Mouse (Mus musculus): ENCODE measurements around the gene Tmem212.
"Not testable (repeated sequence)": the region's sequence is repeated elsewhere in the genome, so short reads cannot be mapped to it uniquely, and the experiment has no call there.

The Tmem212 gene

DNA sequence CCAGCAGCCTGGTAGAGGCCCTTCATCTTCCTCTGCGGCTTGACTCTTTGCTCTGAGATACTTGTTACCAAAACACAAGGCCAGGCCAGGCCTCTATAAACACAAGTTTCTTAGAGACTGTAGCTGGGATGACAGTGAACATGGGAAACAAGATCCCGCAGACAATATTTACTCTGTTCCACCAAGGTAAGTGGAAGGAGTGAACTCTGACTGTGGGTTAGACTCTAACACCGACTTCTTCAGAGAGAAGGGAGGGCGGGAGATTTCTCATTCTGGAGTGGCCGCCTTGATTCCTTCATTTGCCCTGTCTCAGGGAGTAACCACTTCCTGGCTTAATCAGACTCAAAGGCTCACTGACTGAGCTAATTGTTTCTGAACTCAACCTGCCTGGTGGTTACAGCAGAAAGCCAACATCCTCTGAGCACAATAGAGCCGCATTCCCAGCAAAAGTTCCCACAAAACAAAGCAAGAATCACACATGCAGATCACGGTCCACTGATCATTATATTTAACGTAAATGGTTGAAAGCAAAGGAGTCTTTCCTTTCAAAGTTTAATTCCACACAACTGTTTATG, at the start of gene Tmem212:
Gene Tmem212 (minus strand): TSS at position 51 of the 575 bp plus-strand sequence.
- peak in 1 of 2 experiments; percentile 17 for DNase-seq

DNA sequence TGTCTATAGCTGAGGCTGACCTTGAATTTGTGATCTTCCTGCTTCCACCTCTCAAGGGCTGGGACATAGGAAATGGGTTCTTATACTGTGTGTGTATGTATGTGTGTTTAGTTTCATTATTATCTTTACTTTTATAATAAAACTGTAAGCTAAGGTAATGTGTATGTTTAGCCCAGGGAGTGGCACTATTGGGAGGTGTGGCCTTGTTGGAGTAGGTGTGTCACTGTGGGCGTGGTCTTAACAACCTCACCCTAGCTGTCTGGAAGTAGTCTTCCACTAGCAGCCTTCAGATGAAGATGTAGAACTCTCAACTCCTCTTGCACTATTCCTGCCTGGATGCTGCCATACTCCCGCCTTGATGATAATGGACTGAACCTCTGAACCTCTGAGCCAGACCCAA, 49.2 kb upstream of the Tmem212 start:
- not testable (repeated sequence) for DNase-seq

DNA sequence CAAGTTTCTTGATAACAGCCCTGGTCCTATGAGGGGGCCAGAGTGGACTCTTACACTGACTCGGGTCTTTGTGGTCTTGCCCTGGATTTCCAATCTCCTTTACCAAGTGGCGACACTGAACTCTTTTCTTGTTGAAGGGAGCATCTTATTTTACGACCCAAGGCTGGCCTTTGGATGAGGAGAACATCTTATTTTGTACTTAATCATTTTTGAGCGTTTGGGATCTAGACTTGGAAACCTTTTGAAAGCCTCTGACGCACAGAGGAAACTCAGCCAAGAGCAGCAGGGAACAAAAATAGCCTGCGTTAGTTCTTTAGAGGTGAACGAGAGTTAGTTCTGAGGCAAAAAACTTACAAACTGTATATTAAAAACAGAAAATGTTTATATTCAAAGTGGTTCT, 46.8 kb upstream of the Tmem212 start:
- DNase-seq, result peak in 1 of 2 experiments; percentile 22

DNA sequence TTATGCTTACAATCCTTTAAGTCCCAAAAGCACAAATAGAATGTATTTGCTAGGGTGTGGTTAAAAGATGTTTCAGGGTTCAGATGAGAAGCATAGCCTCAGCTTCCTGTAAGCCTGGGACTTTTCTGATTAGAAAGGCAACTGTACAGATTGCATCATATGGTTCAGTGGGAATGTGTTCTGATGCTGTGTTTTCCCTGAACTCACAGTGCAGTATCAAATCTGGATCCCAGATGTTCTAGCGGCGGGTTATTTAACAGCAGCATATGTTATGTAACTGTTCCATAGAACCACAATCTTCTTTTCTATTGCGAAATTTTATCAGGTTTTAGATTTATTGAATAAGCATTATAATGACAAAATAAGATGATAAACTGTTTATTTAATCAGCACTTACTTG, 45.5 kb upstream of the Tmem212 start:
- DNase-seq, result no peak

GRCm38 (mm10) chr3:27938381-27939323, 42.5 kb upstream of the Tmem212 start, which contains the start of gene Pld1:
Gene Pld1 (plus strand): TSS chr3:27938695.
- DNase-seq, result peak; percentile 83 to 89

- no peak for DNase-seq
Measured at GRCm38 (mm10) chr3:27937144-27938110, 41.3 kb upstream of the Tmem212 start.

DNA sequence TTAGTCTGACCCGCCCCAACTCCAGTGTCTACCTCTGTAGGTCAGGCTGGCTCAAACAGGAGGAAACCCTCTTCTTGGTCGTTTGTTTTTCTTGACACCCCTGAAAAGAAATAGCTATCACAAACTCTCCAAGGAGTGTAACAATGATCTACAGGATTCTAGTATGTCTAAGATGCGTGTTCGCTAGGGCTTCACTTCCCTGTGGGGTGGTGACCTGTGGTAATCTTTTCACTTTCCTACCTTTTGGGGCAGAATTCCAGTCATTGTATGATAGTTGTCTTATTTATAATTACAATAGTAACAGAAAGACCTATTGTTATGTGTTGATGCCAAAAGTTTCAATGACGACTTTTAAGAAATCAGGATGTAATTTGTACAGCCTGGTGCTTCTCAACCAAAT, 40.6 kb upstream of the Tmem212 start:
- DNase-seq, result no peak

- no peak for DNase-seq
Measured at GRCm38 (mm10) chr3:27935644-27936043, 39.5 kb upstream of the Tmem212 start.

- no peak for DNase-seq
Measured at GRCm38 (mm10) chr3:27932391-27932790, 36.2 kb upstream of the Tmem212 start.

DNA sequence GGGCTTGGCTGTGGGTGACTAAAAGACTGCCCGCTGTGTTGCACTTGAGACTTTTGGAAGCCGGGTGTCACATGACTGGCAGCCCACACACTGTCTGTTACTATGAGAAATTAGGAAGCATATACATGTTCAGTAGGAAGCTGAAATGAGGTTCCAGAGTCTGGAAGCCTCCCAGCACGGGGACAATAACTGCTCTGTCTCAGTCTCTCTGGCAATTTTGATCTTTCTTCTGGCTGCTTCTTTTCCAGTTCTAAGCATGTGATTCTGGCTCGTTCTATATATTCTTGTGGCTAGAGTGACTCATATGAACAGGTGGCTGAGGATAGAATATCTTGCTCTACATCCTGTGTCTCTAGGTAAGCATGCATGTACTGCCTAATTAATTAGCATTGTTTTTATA, 33.1 kb upstream of the Tmem212 start:
- DNase-seq, result no peak

DNA sequence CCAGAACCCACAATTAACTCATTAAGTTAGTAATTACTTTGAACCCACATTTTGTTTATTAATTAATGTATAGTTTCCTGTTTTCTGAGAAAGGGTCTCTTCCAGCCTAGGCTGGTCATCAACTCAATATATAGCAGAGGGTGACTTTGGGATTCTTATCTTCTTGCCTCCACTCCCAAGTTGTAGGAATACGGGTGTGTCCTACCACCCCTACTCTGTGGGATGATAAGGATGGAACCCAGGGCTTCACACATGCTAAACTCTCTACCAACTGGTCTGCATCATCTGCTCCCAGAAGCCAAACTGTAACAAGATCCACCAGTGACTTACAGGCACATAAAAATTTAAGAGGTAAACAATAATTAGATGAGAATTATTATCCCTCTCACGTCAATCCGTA, 27.9 kb upstream of the Tmem212 start:
- DNase-seq, result no peak

GRCm38 (mm10) chr3:27921268-27922020, 25.3 kb upstream of the Tmem212 start:
- peak in 1 of 2 experiments; percentile 29 for DNase-seq

- DNase-seq, result no peak
Measured at GRCm38 (mm10) chr3:27918656-27919436, 22.7 kb upstream of the Tmem212 start.

DNA sequence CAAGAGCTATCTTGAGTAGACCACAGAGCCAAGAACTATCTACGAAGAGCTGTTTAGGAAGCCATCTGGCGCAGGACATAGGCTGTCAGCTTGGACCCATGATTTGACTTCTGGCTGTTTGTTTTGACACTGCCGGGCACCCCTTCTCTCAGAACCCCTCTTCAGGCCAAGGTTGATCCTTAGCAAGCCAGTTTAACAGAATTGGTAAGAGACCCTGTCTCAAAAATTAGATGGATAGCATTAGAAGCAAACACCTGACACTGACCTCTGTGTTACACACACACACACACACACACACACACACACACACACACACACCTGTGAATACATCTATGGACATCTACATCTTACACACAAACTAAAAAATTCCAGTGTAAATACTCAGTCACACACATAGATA, 12.8 kb upstream of the Tmem212 start:
- DNase-seq, result no peak

DNA sequence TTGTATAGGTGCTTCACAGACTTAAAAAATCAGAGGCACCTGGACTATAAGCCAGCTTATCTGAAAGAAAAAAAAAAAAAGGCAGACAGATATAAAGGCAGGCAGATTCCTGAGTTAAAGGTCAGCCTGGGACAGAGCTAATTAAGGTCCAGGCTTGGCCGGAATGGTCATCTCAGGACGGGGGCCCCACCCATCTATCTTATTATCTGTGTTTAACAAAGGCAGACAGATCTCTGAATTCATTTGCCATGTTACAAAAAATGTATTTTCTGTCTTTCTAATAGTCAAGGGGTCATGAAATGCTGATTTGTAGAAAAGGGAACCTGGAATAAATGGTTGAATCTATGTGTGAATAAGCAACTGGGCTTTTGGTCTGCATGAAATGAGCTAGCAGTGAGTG, 12.1 kb upstream of the Tmem212 start:
- DNase-seq, result no peak

DNA sequence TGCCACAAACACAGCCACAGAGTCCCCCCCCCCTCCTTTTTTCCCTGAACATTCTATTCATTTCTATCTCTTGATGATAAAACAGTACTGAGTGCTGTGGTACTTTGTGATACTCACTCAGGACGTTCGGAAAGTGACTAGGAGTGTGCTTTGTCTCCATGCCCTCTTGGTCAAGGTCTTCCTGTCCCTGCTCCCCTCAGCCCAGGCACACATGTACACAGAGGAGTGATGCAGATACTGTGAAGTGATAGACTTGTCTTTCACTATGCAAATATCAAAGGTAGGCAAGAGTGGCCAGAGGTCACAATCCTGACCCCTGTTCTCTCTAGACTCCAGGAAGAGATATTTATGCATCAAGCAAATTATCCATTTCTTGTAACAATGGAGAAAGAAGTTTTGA, 11.1 kb upstream of the Tmem212 start:
- no peak for DNase-seq

DNA sequence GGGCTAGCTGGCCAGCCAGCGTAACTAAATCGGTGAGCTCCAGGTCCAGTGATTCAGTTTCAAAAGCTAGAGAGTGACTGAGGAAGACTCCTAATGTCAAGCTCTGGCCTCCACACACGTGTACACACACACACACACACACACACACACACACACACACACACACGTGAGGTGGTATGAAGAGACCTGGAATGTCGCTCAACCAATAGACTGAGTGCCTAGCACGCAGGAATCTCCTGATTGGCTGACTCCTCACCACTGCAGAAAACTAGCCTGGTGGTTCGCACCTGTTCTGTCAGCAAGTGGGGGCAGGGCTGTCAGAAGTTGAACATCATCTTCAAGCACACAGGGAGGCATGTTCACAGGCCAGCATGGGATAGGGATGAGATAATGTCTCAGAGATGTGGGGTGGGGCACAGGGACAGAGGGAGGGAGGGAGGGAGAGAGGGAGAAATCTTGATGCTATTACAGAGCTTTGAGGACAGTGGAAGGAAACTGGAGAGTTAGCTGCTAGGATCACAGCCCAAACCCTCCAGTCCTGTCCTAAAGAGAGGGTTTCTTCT, 10.6 kb upstream of the Tmem212 start:
- peak in 1 of 2 experiments; percentile 8 for DNase-seq

GRCm38 (mm10) chr3:27904659-27905330, 8.6 kb upstream of the Tmem212 start:
- peak; percentile 27 to 53 for DNase-seq

DNA sequence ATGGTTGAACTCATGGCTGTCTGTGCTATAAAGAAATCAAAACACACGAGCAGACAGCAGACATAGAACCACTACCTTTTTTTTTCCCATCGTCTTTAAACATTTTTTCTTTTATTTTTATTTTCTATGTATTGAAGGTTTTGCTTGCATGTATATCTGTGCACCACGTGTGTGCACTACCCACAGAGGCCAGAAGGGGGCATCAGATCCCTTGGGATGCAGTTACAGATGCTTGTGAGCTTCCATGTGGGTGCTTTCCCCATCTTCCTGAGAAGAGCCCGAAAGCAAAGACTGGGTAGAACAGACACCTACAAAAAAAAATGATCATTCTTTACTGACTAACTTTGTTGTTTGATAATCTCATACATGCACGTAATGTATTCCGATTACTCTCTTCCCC, 5.7 kb upstream of the Tmem212 start:
- peak; percentile 21 to 24 for DNase-seq

DNA sequence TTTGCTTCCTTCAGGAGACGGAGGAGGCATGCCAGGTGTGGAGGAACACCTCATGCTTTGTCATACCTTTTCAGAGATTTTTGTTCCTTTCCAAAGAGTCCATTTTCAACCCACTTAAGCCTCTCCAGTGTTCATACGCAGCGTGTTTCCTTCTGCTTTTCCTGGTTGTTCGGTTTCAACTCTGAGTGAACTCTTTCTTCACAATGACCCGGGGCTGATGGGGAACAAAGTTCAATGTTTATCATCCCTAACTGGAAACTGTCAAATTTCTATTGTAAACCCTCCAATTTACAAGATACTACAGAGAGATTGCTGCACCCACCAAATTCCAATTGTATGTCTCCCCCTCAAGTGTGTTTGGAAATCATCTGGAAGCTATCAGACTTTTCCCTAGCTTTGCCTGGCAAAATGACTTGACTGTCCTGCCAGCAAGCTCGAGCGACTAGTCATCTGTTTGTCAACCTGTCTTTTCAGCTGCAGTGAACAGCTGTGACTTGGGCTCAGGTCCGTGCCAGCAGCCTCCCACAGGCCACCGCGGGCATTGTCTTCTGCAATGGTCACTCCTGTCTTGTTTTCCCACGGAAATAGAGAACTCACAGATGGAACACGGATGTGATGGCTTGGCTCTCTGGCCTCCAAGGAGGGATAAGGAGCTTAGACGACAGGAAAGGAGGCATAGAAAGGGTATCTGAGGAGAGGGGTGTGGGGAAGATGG, 3.0 kb upstream of the Tmem212 start:
- peak; percentile 18 to 41 for DNase-seq

All from kidney, postnatal 4 days (tissue).